Mouse (Mus musculus): ENCODE measurements around the gene Pus7l.

- TF ChIP-seq CTCF (IDR thresholded peaks at IDR 0.05) = no peak
- TF ChIP-seq EP300 (IDR thresholded peaks at IDR 0.05) = no peak
Measured at GRCm38 (mm10) chr15:94503451-94504215, 39.7 kb downstream of the Pus7l start.
